Mouse (Mus musculus): ENCODE results near the gene Ate1. TPM values are rescaled to one million over a fixed set of nuclear protein-coding genes. Genes with fewer than 3 reads are reported as not detected.

Ate1 gene
- polyA plus RNA-seq, 1 experiment from 2014 or later = 113 TPM

GRCm38 (mm10) chr7:130380769-130381355 is 139.3 kb downstream of the Ate1 start:
- no peak overlapping the region for H3K4me2 ChIP-seq (ENCODE audit: low read length)
- no peaks in the 10 kb centered on the region; the same call in 1 of the 2 replicates for H3K4me1 ChIP-seq (ENCODE audit: control insufficient read depth, insufficient read depth, low read length)
- H3K9ac ChIP-seq (replicated peaks; ENCODE audit: low read length) = no peak overlapping the region
- WGBS = 67% methylated on average over 8 of the region's 8 CpGs
- no peak for ATAC-seq (ENCODE audit: low FRiP score, low TSS enrichment)
- no peak overlapping the region for H3K4me3 ChIP-seq (replicated peaks; ENCODE audit: low read depth, low read length)
- DNase-seq = peak; percentile 26
- H3K27ac ChIP-seq (replicated peaks; ENCODE audit: low read depth, low read length) = peak overlapping the region; percentile 61; the same call in 1 of the 2 replicates
- H3K9me3 ChIP-seq (ENCODE audit: control insufficient read depth, low read length) = no peaks in the 10 kb centered on the region
- H3K36me3 ChIP-seq (ENCODE audit: control insufficient read depth, insufficient read depth, low read length) = no peaks in the 10 kb centered on the region
- H3K27me3 ChIP-seq (ENCODE audit: control insufficient read depth, insufficient read depth, low read length) = peaks cover 23% of the 10 kb centered on the region

GRCm38 (mm10) chr7:130380367-130380766 is 139.8 kb downstream of the Ate1 start:
- Histone ChIP-seq H3K9ac (replicated peaks; ENCODE audit: low read length) (no peak overlapping the region), H3K36me3 (ENCODE audit: control insufficient read depth, insufficient read depth, low read length) (no peaks in the 10 kb centered on the region), H3K27ac (replicated peaks; ENCODE audit: low read depth, low read length) (no peak overlapping the region), H3K27me3 (ENCODE audit: control insufficient read depth, insufficient read depth, low read length) (peaks cover 27% of the 10 kb centered on the region), H3K4me2 (ENCODE audit: low read length) (no peak overlapping the region), H3K4me3 (replicated peaks; ENCODE audit: low read depth, low read length) (no peak overlapping the region), H3K4me1 (ENCODE audit: control insufficient read depth, insufficient read depth, low read length) (no peaks in the 10 kb centered on the region; the same call in 1 of the 2 replicates), H3K9me3 (ENCODE audit: control insufficient read depth, low read length) (no peaks in the 10 kb centered on the region)
- DNase-seq (no peak), ATAC-seq (ENCODE audit: low FRiP score, low TSS enrichment) (no peak)
- 80% methylated on average over 7 of the region's 7 CpGs for WGBS

GRCm38 (mm10) chr7:130379886-130380285 is 140.3 kb downstream of the Ate1 start:
- no peaks in the 10 kb centered on the region for H3K9me3 ChIP-seq (ENCODE audit: control insufficient read depth, low read length)
- H3K36me3 ChIP-seq (ENCODE audit: control insufficient read depth, insufficient read depth, low read length) = no peaks in the 10 kb centered on the region
- H3K4me3 ChIP-seq (replicated peaks; ENCODE audit: low read depth, low read length) = no peak overlapping the region
- no peak overlapping the region for H3K4me2 ChIP-seq (ENCODE audit: low read length)
- no peak overlapping the region for H3K27ac ChIP-seq (replicated peaks; ENCODE audit: low read depth, low read length)
- no peak for DNase-seq
- H3K9ac ChIP-seq (replicated peaks; ENCODE audit: low read length) = no peak overlapping the region
- H3K27me3 ChIP-seq (ENCODE audit: control insufficient read depth, insufficient read depth, low read length) = peaks cover 30% of the 10 kb centered on the region
- ATAC-seq (ENCODE audit: low FRiP score, low TSS enrichment) = no peak
- 89% methylated on average over 5 of the region's 5 CpGs for WGBS
- H3K4me1 ChIP-seq (ENCODE audit: control insufficient read depth, insufficient read depth, low read length) = no peaks in the 10 kb centered on the region; the same call in 1 of the 2 replicates

GRCm38 (mm10) chr7:130378308-130378707 is 141.9 kb downstream of the Ate1 start:
- DNase-seq (no peak), ATAC-seq (ENCODE audit: low FRiP score, low TSS enrichment) (no peak)
- H3K4me3 ChIP-seq (replicated peaks; ENCODE audit: low read depth, low read length) = no peak overlapping the region
- H3K27ac ChIP-seq (replicated peaks; ENCODE audit: low read depth, low read length) = no peak overlapping the region
- peaks cover 40% of the 10 kb centered on the region for H3K27me3 ChIP-seq (ENCODE audit: control insufficient read depth, insufficient read depth, low read length)
- H3K4me1 ChIP-seq (ENCODE audit: control insufficient read depth, insufficient read depth, low read length) = no peaks in the 10 kb centered on the region; the same call in 1 of the 2 replicates
- H3K36me3 ChIP-seq (ENCODE audit: control insufficient read depth, insufficient read depth, low read length) = no peaks in the 10 kb centered on the region
- H3K9ac ChIP-seq (replicated peaks; ENCODE audit: low read length) = no peak overlapping the region
- H3K9me3 ChIP-seq (ENCODE audit: control insufficient read depth, low read length) = no peaks in the 10 kb centered on the region
- H3K4me2 ChIP-seq (ENCODE audit: low read length) = no peak overlapping the region
- WGBS = 91% methylated on average over 3 of the region's 3 CpGs

- no peak overlapping the region for H3K27ac ChIP-seq (replicated peaks; ENCODE audit: low read depth, low read length)
- ATAC-seq (ENCODE audit: low FRiP score, low TSS enrichment) (no peak), DNase-seq (no peak)
- peaks cover 6% of the 10 kb centered on the region; the same call in 1 of the 2 replicates for H3K4me1 ChIP-seq (ENCODE audit: control insufficient read depth, insufficient read depth, low read length)
- no peaks in the 10 kb centered on the region for H3K36me3 ChIP-seq (ENCODE audit: control insufficient read depth, insufficient read depth, low read length)
- H3K27me3 ChIP-seq (ENCODE audit: control insufficient read depth, insufficient read depth, low read length) = peaks cover 63% of the 10 kb centered on the region
- H3K9me3 ChIP-seq (ENCODE audit: control insufficient read depth, low read length) = peaks cover 4% of the 10 kb centered on the region; the same call in 1 of the 2 replicates
- 87% methylated on average over 9 of the region's 9 CpGs for WGBS
- no peak overlapping the region for H3K4me3 ChIP-seq (replicated peaks; ENCODE audit: low read depth, low read length)
- no peak overlapping the region for H3K4me2 ChIP-seq (ENCODE audit: low read length)
- no peak overlapping the region for H3K9ac ChIP-seq (replicated peaks; ENCODE audit: low read length)
Measured at GRCm38 (mm10) chr7:130374311-130374710, 145.9 kb downstream of the Ate1 start.

GRCm38 (mm10) chr7:130368827-130369641 is 151.1 kb downstream of the Ate1 start:
- Histone ChIP-seq H3K4me3 (replicated peaks; ENCODE audit: low read depth, low read length) (0 out of 2 replicates have a peak overlapping the region, but pooled peaks have one; percentile 5), H3K36me3 (ENCODE audit: control insufficient read depth, insufficient read depth, low read length) (no peaks in the 10 kb centered on the region), H3K27me3 (ENCODE audit: control insufficient read depth, insufficient read depth, low read length) (peaks cover 50% of the 10 kb centered on the region), H3K4me2 (ENCODE audit: low read length) (peak overlapping the region; percentile 46), H3K4me1 (ENCODE audit: control insufficient read depth, insufficient read depth, low read length) (peaks cover 32% of the 10 kb centered on the region), H3K9ac (replicated peaks; ENCODE audit: low read length) (no peak overlapping the region; the same call in 1 of the 2 replicates), H3K9me3 (ENCODE audit: control insufficient read depth, low read length) (peaks cover 9% of the 10 kb centered on the region; the same call in 1 of the 2 replicates), H3K27ac (replicated peaks; ENCODE audit: low read depth, low read length) (no peak overlapping the region)
- DNase-seq (peak; percentile 78), ATAC-seq (ENCODE audit: low FRiP score, low TSS enrichment) (peak; percentile 46; the same call in 1 of the 2 replicates)
- WGBS = 3% methylated on average over 24 of the region's 24 CpGs

GRCm38 (mm10) chr7:130368036-130368826 is 151.9 kb downstream of the Ate1 start:
- Histone ChIP-seq H3K27me3 (ENCODE audit: control insufficient read depth, insufficient read depth, low read length) (peaks cover 42% of the 10 kb centered on the region), H3K4me1 (ENCODE audit: control insufficient read depth, insufficient read depth, low read length) (peaks cover 32% of the 10 kb centered on the region), H3K27ac (replicated peaks; ENCODE audit: low read depth, low read length) (0 out of 2 replicates have a peak overlapping the region, but pooled peaks have one; percentile 33), H3K9me3 (ENCODE audit: control insufficient read depth, low read length) (peaks cover 9% of the 10 kb centered on the region; the same call in 1 of the 2 replicates), H3K4me3 (replicated peaks; ENCODE audit: low read depth, low read length) (0 out of 2 replicates have a peak overlapping the region, but pooled peaks have one; percentile 4), H3K9ac (replicated peaks; ENCODE audit: low read length) (no peak overlapping the region; the same call in 1 of the 2 replicates), H3K4me2 (ENCODE audit: low read length) (peak overlapping the region; percentile 46), H3K36me3 (ENCODE audit: control insufficient read depth, insufficient read depth, low read length) (no peaks in the 10 kb centered on the region)
- WGBS = 3% methylated on average over 13 of the region's 13 CpGs
- no peak for ATAC-seq (ENCODE audit: low FRiP score, low TSS enrichment)
- no peak for DNase-seq
